Mouse (Mus musculus) bone marrow, adult 2 months (tissue): Measurements from ENCODE around the gene Plcg2.

Source experiments
- CTCF ChIP-seq: fragments of 200-500 bp; IDR thresholded peaks from 2 replicates; pipeline ENCODE4 v1.5.1; 2011; ENCODE audit warnings: low read length, control low read depth; ENCODE audit not compliant: control insufficient read depth, insufficient read depth
- POLR2A ChIP-seq: fragments of 200-500 bp; IDR thresholded peaks from 2 replicates; pipeline ENCODE4 v1.6.1; 2011; ENCODE audit warnings: low read depth, mild to moderate bottlenecking, control low read depth, low read length, borderline replicate concordance; ENCODE audit not compliant: control insufficient read depth

DNA sequence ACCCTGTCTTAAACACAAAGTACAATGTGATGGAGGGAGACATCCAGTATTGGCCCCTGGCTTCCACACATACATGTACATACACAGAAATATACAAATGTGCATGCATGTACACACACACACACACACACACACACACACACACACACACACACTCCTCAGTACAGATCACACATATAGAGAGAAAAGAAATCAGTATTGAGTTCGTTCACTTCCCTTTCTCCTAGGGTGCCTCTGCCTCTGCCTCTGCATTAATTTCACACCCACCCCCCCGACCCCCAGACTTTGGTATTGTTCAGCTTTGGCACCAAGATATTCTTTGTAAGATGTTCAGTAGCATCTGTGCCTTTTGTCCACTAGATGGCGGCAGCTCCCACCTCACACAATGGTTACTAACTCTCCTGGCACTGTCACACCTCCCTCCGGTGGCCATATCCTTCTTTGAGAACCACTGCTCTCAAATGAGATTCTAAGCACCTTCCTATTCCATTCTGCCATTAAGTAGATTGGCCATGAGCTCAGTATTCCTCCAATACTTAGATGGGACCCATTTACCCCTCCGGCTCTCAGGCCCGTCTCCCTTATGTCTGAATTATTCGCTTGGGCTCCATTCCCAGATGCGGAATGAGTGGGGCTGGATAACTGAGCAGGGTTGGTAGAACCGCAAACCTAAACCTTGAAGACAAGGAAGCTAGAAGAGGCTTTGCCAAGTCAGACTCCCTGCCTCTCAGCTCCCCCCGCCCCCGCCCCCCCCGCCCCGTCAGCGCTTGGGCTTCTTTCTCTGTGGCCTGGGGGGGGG, 128.1 kb downstream of the Plcg2 start:
- TF ChIP-seq CTCF (peak; percentile 73), POLR2A (no peak)
